Mouse (Mus musculus) lung, postnatal 25 days (tissue): ENCODE measurements around the gene Dcaf4.

Source experiments
- DNase-seq: peaks from one replicate; pipeline ENCODE4 v3.0.0; 2022; ENCODE audit warnings: low spot score

Dcaf4 gene

GRCm38 (mm10) chr12:83496336-83496735 lies 23.9 kb upstream of the Dcaf4 start:
- no peak for DNase-seq

GRCm38 (mm10) chr12:83496736-83497135 lies 23.5 kb upstream of the Dcaf4 start:
- no peak for DNase-seq

- DNase-seq = no peak
Measured at GRCm38 (mm10) chr12:83497959-83498358, 22.3 kb upstream of the Dcaf4 start.

- DNase-seq = no peak
Measured at GRCm38 (mm10) chr12:83499256-83499655, 21.0 kb upstream of the Dcaf4 start.

GRCm38 (mm10) chr12:83502190-83502589 lies 18.1 kb upstream of the Dcaf4 start:
- DNase-seq = peak; percentile 72

GRCm38 (mm10) chr12:83506543-83506942 lies 13.7 kb upstream of the Dcaf4 start:
- DNase-seq = no peak

GRCm38 (mm10) chr12:83510586-83510985 lies 9.7 kb upstream of the Dcaf4 start:
- no peak for DNase-seq

- DNase-seq = no peak
Measured at GRCm38 (mm10) chr12:83512783-83513182, 7.5 kb upstream of the Dcaf4 start.

GRCm38 (mm10) chr12:83513185-83513584 lies 7.1 kb upstream of the Dcaf4 start:
- no peak for DNase-seq

GRCm38 (mm10) chr12:83514216-83514615 lies 6.0 kb upstream of the Dcaf4 start:
- DNase-seq = no peak

- no peak for DNase-seq
Measured at GRCm38 (mm10) chr12:83517580-83517979, 2.7 kb upstream of the Dcaf4 start.

- DNase-seq = no peak
Measured at GRCm38 (mm10) chr12:83521083-83521482, 817 bp downstream of the Dcaf4 start.

- DNase-seq = no peak
Measured at GRCm38 (mm10) chr12:83523056-83523455, 2.8 kb downstream of the Dcaf4 start.

GRCm38 (mm10) chr12:83523892-83524291 lies 3.6 kb downstream of the Dcaf4 start:
- no peak for DNase-seq

GRCm38 (mm10) chr12:83524329-83524728 lies 4.1 kb downstream of the Dcaf4 start:
- DNase-seq = no peak

GRCm38 (mm10) chr12:83525822-83526544 lies 5.7 kb downstream of the Dcaf4 start:
- DNase-seq = no peak

- no peak for DNase-seq
Measured at GRCm38 (mm10) chr12:83527816-83528215, 7.5 kb downstream of the Dcaf4 start.

GRCm38 (mm10) chr12:83528665-83529064 lies 8.4 kb downstream of the Dcaf4 start:
- DNase-seq = no peak

- DNase-seq = no peak
Measured at GRCm38 (mm10) chr12:83531992-83532391, 11.7 kb downstream of the Dcaf4 start.

- DNase-seq = no peak
Measured at GRCm38 (mm10) chr12:83532966-83533365, 12.7 kb downstream of the Dcaf4 start.

- no peak for DNase-seq
Measured at GRCm38 (mm10) chr12:83534190-83534589, 13.9 kb downstream of the Dcaf4 start.

- DNase-seq = no peak
Measured at GRCm38 (mm10) chr12:83535428-83535827, 15.2 kb downstream of the Dcaf4 start.

GRCm38 (mm10) chr12:83536039-83536438 lies 15.8 kb downstream of the Dcaf4 start:
- no peak for DNase-seq

GRCm38 (mm10) chr12:83543997-83544396 lies 23.7 kb downstream of the Dcaf4 start:
- DNase-seq = peak; percentile 4
